ENCODE assay signal across 9 mouse cellular contexts in genomic region chr2:167528278-167528677, GRCm38 (mm10). TPM values are rescaled to one million over a fixed set of nuclear protein-coding genes. Genes with fewer than 3 reads are reported as not detected.
DNase-seq lines count a peak whose midpoint lies in the region; ATAC-seq and TF ChIP-seq lines count a peak whose summit lies in the region.
"Had no signal": no experiment of that assay in that cellular context is flagged by ENCODE, and none has a peak within 500 bp of the region (broad histone marks: within the 10 kb centered on the region; RNA-seq: fewer than 3 reads in every experiment).

No protein-coding gene starts in this region.

- no peaks in the 10 kb centered on the region for H3K36me3 ChIP-seq in lung, embryonic 14.5 days (ENCODE audit: insufficient read depth)
- H3K36me3 ChIP-seq: limb, embryonic 12.5 days had no signal

- H3K27me3 ChIP-seq in lung, embryonic 14.5 days (ENCODE audit: insufficient read depth, low read length): no peaks in the 10 kb centered on the region
- H3K27me3 ChIP-seq: limb, embryonic 12.5 days had no signal

- ATAC-seq in lung, embryonic 14.5 days (ENCODE audit: insufficient read depth): no peak

- no peak for TF ChIP-seq POLR2A in brain, embryonic 14.5 days (IDR thresholded peaks at IDR 0.05; ENCODE audit: borderline replicate concordance, extremely low read depth, insufficient read depth, insufficient read length, poor library complexity, severe bottlenecking)

- no peak overlapping the region for H3K4me3 ChIP-seq in lung, embryonic 14.5 days (ENCODE audit: low read depth, low read length)
- H3K4me3 ChIP-seq: limb, embryonic 12.5 days had no signal

- no peak overlapping the region for H3K4me2 ChIP-seq in lung, embryonic 14.5 days
- H3K4me2 ChIP-seq: limb, embryonic 12.5 days had no signal

- no peaks in the 10 kb centered on the region for H3K9me3 ChIP-seq in lung, embryonic 14.5 days (ENCODE audit: low read depth, low read length)
- H3K9me3 ChIP-seq: limb, embryonic 12.5 days had no signal

- no peaks in the 10 kb centered on the region for H3K4me1 ChIP-seq in lung, embryonic 14.5 days (ENCODE audit: insufficient read depth)

- DNase-seq in heart, adult 11 months: peak; percentile 86
- no peak for DNase-seq in heart, adult 18-20 months
- DNase-seq in lung, embryonic 14.5 days: peak; percentile 67
- DNase-seq in lung, adult 18-20 months: no peak
- peak; percentile 43 for DNase-seq in brain, embryonic 14.5 days (ENCODE audit: low read depth)
- peak; percentile 33 for DNase-seq in right cerebral cortex, postnatal 4 days
- DNase-seq in gastrocnemius, postnatal 4 days (ENCODE audit: low spot score in 2 of 2): no peak
- DNase-seq in heart, postnatal 25 days (ENCODE audit: low spot score): no peak

- H3K9ac ChIP-seq in lung, embryonic 14.5 days: no peak overlapping the region
- H3K9ac ChIP-seq: limb, embryonic 12.5 days had no signal

- H3K27ac ChIP-seq in lung, embryonic 14.5 days (ENCODE audit: low read depth): peak overlapping the region; percentile 18; the same call in 1 of the 2 replicates
- H3K27ac ChIP-seq: limb, embryonic 12.5 days had no signal

- TF ChIP-seq CTCF in lung, embryonic 14.5 days (IDR thresholded peaks at IDR 0.05; ENCODE audit: low read depth): peak; percentile 63
- peak; percentile 67 for TF ChIP-seq CTCF in brain, embryonic 14.5 days (IDR thresholded peaks at IDR 0.05; ENCODE audit: borderline replicate concordance, extremely low read depth, insufficient read depth, insufficient read length)

- intact Hi-C loops in heart, postnatal 25 days (cut with DNase I): no loop called here

- WGBS in lung, embryonic 14.5 days: 14% methylated on average over 5 of the region's 5 CpGs

RNA-seq across cellular contexts. Expression of gene Snai1, which starts 9.7 kb away (rescaled TPM):
- total RNA-seq in heart, adult 18-20 months (2021): 1 to 10 TPM; 1.2 to 2.1 TPM
- polyA plus RNA-seq in lung, embryonic 14.5 days (2014; fragmentation: Nextera tagmentation; extraction: Ambion mirVana): 152 and 162 TPM in 2 replicates
- 7.8 and 12.0 TPM in 2 replicates for polyA plus RNA-seq in brain, embryonic 14.5 days (2012; rRNA removed)
- 1 to 10 TPM; 6.3 to 7.0 TPM for total RNA-seq in gastrocnemius, postnatal 4 days (2021)
- total RNA-seq in heart, postnatal 25 days (2021): 1 to 10 TPM; 2.0 to 2.8 TPM

RNA-seq across cellular contexts. Expression of gene Spata2, which starts 35.6 kb away (rescaled TPM):
- 10 to 100 TPM; 13.1 to 16.4 TPM for total RNA-seq in heart, adult 18-20 months (2021)
- 15.6 and 16.4 TPM in 2 replicates for polyA plus RNA-seq in lung, embryonic 14.5 days (2014; fragmentation: Nextera tagmentation; extraction: Ambion mirVana)
- polyA plus RNA-seq in brain, embryonic 14.5 days (2012; rRNA removed): 44.4 and 45.9 TPM in 2 replicates
- total RNA-seq in gastrocnemius, postnatal 4 days (2021): 10 to 100 TPM; 16.2 to 19.5 TPM
- 10 to 100 TPM; 15.1 to 17.8 TPM for total RNA-seq in heart, postnatal 25 days (2021)

RNA-seq across cellular contexts. Expression of gene Rnf114, which starts 35.8 kb away (rescaled TPM):
- total RNA-seq in heart, adult 18-20 months (2021): 10 to 100 TPM; 72.0 to 72.3 TPM
- 94.7 and 98.7 TPM in 2 replicates for polyA plus RNA-seq in lung, embryonic 14.5 days (2014; fragmentation: Nextera tagmentation; extraction: Ambion mirVana)
- 133 and 160 TPM in 2 replicates for polyA plus RNA-seq in brain, embryonic 14.5 days (2012; rRNA removed)
- total RNA-seq in gastrocnemius, postnatal 4 days (2021): 10 to 100 TPM; 22.6 to 23.3 TPM
- total RNA-seq in heart, postnatal 25 days (2021): 10 to 100 TPM; 57.2 to 61.3 TPM

Comparison
In these comparisons a context has a peak if more than half of its experiments do, and no peak if none do; other contexts are left out.
1. DNase-seq: peak in heart, adult 11 months (single experiment), lung, embryonic 14.5 days (single experiment), brain, embryonic 14.5 days (single experiment) and right cerebral cortex, postnatal 4 days (single experiment); none in heart, adult 18-20 months (0 of 2), lung, adult 18-20 months (0 of 2), gastrocnemius, postnatal 4 days (0 of 2) and heart, postnatal 25 days (single experiment).